Mouse (Mus musculus): ENCODE data around the gene Tfap2b.

The Tfap2b gene

GRCm38 (mm10) chr1:19245032-19245431, 36.3 kb downstream of the Tfap2b start:
- TF ChIP-seq GATA4 (IDR thresholded peaks at IDR 0.05; ENCODE audit: insufficient replicate concordance, low read length): no peak

GRCm38 (mm10) chr1:19251286-19251685, 42.6 kb downstream of the Tfap2b start:
- TF ChIP-seq GATA4 (IDR thresholded peaks at IDR 0.05; ENCODE audit: insufficient replicate concordance, low read length): no peak

- TF ChIP-seq GATA4 (IDR thresholded peaks at IDR 0.05; ENCODE audit: insufficient replicate concordance, low read length): no peak
Observed at GRCm38 (mm10) chr1:19269596-19269995, 60.9 kb downstream of the Tfap2b start.

Data from liver, adult (tissue).